Mouse (Mus musculus) E14TG2a.4 (cell line): ENCODE data around the gene Il1r1.

Experiments
- CTCF ChIP-seq: conservative IDR thresholded peaks from 2 replicates; pipeline ENCODE4 v1.5.1; 2014; ENCODE audit warnings: low read length
- NANOG ChIP-seq: IDR thresholded peaks from 2 replicates; pipeline ENCODE4 v1.6.1; 2014; ENCODE audit warnings: borderline replicate concordance, low read length, mixed read lengths
- POU5F1 ChIP-seq: IDR thresholded peaks from 2 replicates; pipeline ENCODE4 v1.6.1; 2014; ENCODE audit warnings: low read length, borderline replicate concordance

DNA sequence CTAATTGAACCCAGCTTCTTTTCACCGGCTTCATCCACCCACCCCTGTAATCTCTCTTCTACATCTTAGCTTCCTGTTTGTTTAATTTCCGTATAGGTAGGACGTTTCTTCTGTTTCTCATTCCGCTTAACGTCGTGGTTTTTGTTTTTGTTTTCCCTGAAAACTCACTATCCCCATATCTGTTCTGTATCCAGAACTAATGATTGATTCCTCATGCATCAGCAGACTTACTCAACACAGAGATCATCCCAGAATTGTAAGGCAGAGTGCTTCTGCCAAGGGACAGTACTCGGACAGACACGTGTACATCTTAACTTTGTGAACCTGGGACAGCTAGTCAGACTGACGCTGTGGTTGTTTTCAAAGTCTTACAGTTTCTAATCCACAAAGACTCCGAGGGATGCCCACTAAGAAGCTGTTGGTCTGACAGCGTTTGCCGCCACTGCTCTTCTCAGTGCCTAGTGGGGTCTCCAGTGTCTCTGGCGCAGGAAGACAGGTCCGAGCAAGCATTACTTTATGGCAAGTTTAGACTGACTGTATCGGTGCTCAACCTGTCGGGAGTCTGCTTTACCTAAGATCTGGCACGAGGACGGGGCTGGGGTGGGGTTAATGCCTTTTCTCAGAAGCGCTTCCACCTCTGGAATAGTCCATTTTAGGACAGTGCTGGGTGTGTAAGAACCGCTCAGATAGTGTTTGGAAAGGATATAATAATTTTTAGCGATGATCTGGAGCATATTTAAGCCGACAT, 100.2 kb downstream of the Il1r1 start:
- TF ChIP-seq CTCF (no peak), NANOG (no peak), POU5F1 (no peak)
